Mouse (Mus musculus) heart, embryonic 16.5 days (tissue): ENCODE measurements at regions not wholly inside any gene's neighbourhood (a gene's known extent, or its start where the extent isn't known, plus 50 kb on each side); places are given as distances from the start of the nearest gene placed in this dataset.

ENCODE experiments used
- ATAC-seq: fragments of 200-750 bp; cut with Nextera tagmentation; replicated peaks from 2 replicates; pipeline ENCODE4 v1.8.0; 2017; ENCODE audit warnings: moderate number of reproducible peaks; ENCODE audit not compliant: insufficient read depth, low FRiP score; ENCODE audit errors: extremely low read depth
- H3K27ac ChIP-seq: fragments of 300-500 bp; sonication (generic); 2 replicates; pipeline ENCODE4 v1.5.1; 2014; ENCODE audit warnings: mild to moderate bottlenecking, low read length, control low read depth, moderate library complexity
- H3K27me3 ChIP-seq: fragments of 300-500 bp; sonication (generic); 2 replicates; pipeline ENCODE4 v1.6.1; 2014; ENCODE audit warnings: low read length, mixed read lengths; ENCODE audit not compliant: control insufficient read depth, insufficient read depth
- H3K36me3 ChIP-seq: fragments of 300-500 bp; sonication (generic); 2 replicates; pipeline ENCODE4 v1.6.1; 2014; ENCODE audit not compliant: control insufficient read depth, insufficient read depth
- H3K4me1 ChIP-seq: fragments of 300-500 bp; sonication (generic); 2 replicates; pipeline ENCODE4 v1.6.1; 2014; ENCODE audit warnings: low read length, mixed read lengths; ENCODE audit not compliant: control insufficient read depth, insufficient read depth
- H3K4me2 ChIP-seq: fragments of 300-500 bp; sonication (generic); 2 replicates; pipeline ENCODE4 v1.6.1; 2014; ENCODE audit warnings: low read depth, mild to moderate bottlenecking, control low read depth, low read length
- H3K4me3 ChIP-seq: fragments of 300-500 bp; sonication (generic); 2 replicates; pipeline ENCODE4 v1.5.1; 2014; ENCODE audit warnings: mild to moderate bottlenecking, control low read depth, low read length
- H3K9ac ChIP-seq: fragments of 300-500 bp; sonication (generic); 2 replicates; pipeline ENCODE4 v1.6.1; 2014; ENCODE audit warnings: low read length, control low read depth
- H3K9me3 ChIP-seq: fragments of 300-500 bp; sonication (generic); replicated peaks from 2 replicates; pipeline ENCODE4 v1.6.1; 2016; ENCODE audit warnings: low read length; ENCODE audit not compliant: control insufficient read depth
- WGBS: fragments of 180-500 bp; shearing (Covaris S2); extraction: QIAGEN DNeasy Blood & Tissue Kit; methylation state at CpG from one replicate; pipeline ENCODE4 v1.1.7; 2014; 5-methylcytosine and 5-hydroxymethylcytosine counted together

- H3K4me1 ChIP-seq: no peaks in the 10 kb centered on the region
- no peaks in the 10 kb centered on the region for H3K9me3 ChIP-seq
- ATAC-seq: no peak
- H3K27me3 ChIP-seq: no peaks in the 10 kb centered on the region
- H3K36me3 ChIP-seq: no peaks in the 10 kb centered on the region
- WGBS: 25% methylated on average over 5 of the region's 5 CpGs
- H3K4me2 ChIP-seq: no peak overlapping the region
- H3K9ac ChIP-seq: no peak overlapping the region
- H3K27ac ChIP-seq: no peak overlapping the region
- no peak overlapping the region for H3K4me3 ChIP-seq
Observed at GRCm38 (mm10) chrX:52668679-52669078, 54.9 kb upstream of the Gpc3 start.

DNA sequence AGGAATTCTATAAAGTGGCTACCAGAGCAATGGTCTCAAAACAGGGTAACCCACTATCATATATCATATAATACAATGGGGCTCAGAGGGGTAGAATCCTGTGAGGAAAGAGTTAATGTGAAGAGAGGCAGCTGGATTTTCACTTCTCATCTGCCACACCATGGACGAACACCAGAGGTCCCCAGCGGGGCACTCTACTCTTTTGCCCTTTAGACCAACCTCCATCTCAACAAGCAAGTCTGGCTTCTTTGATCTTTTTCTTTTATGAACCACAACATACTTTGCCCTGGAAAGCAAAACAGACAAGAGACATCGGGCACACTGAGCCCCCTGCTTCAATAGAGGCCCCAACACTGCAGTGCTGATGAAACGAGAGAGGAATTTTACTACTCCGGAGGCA is 65.3 kb upstream of the Gpc3 start:
- Histone ChIP-seq H3K9ac (no peak overlapping the region), H3K4me1 (no peaks in the 10 kb centered on the region), H3K36me3 (no peaks in the 10 kb centered on the region), H3K4me3 (no peak overlapping the region), H3K27ac (no peak overlapping the region), H3K4me2 (no peak overlapping the region), H3K9me3 (no peaks in the 10 kb centered on the region), H3K27me3 (no peaks in the 10 kb centered on the region)
- 18% methylated on average over 5 of the region's 5 CpGs for WGBS
- peak; percentile 14; the same call in 1 of the 2 replicates for ATAC-seq

- 34% methylated on average over 2 of the region's 2 CpGs for WGBS
- ATAC-seq: no peak
Observed at GRCm38 (mm10) chrX:52694392-52694791, 80.6 kb upstream of the Gpc3 start.

DNA sequence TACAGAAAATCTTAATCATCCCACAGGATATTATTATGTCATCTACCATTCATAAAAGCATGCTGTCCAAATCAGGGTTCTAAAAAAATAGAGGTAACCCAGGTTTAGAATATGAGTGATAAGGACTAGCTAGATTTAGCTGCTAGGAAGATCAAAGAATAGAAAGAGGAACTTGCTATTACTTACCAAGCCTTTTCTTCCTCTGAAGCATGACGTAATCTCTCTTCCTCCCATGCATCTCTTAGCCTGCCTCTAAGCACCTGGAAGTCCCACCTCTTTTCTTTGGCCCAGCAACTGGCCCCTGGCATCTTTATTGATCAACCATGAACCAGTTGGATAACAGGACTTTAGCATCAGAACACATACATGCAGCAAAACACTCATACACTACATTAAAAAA is 85.9 kb upstream of the Gpc3 start:
- Histone ChIP-seq H3K4me2 (no peak overlapping the region), H3K27ac (no peak overlapping the region), H3K36me3 (no peaks in the 10 kb centered on the region), H3K4me1 (no peaks in the 10 kb centered on the region), H3K27me3 (no peaks in the 10 kb centered on the region), H3K9ac (no peak overlapping the region), H3K9me3 (no peaks in the 10 kb centered on the region), H3K4me3 (no peak overlapping the region)
- no peak for ATAC-seq
- WGBS: 95% methylated on average over 1 of the region's 1 CpGs

More at GRCm38 (mm10) chrX:52694392-52694791, 80.6 kb upstream of the Gpc3 start:
- H3K27me3 ChIP-seq: no peaks in the 10 kb centered on the region
- no peaks in the 10 kb centered on the region for H3K36me3 ChIP-seq
- H3K9me3 ChIP-seq: no peaks in the 10 kb centered on the region
- no peak overlapping the region for H3K4me3 ChIP-seq
- H3K4me1 ChIP-seq: no peaks in the 10 kb centered on the region
- H3K27ac ChIP-seq: no peak overlapping the region
- no peak overlapping the region for H3K4me2 ChIP-seq
- H3K9ac ChIP-seq: no peak overlapping the region

DNA sequence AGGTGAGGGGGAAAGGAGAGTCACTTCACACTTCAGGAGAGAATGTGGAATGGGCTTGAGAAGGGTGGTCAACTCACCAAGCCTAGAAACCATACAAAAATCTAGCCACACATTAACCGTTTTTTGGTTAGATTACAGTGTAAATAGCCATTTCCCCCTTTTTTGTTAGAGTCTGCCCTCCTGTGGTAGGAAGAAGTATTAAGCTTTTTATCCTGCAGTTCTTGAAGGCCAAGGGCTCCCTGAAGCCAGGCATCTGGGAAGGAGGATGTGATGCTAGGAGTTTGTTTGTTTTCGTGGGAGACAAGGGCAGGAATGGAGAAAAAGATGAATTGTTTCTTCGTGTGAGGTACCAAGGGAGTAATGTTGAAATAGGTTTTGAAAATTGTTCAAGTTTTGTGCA is 73.5 kb upstream of the Ccdc160 start:
- no peak overlapping the region for H3K4me3 ChIP-seq
- H3K9me3 ChIP-seq: no peaks in the 10 kb centered on the region
- H3K27ac ChIP-seq: no peak overlapping the region
- no peak for ATAC-seq
- 26% methylated on average over 3 of the region's 3 CpGs for WGBS
- no peaks in the 10 kb centered on the region for H3K4me1 ChIP-seq
- no peak overlapping the region for H3K9ac ChIP-seq
- no peaks in the 10 kb centered on the region for H3K36me3 ChIP-seq
- H3K27me3 ChIP-seq: no peaks in the 10 kb centered on the region
- no peak overlapping the region for H3K4me2 ChIP-seq

DNA sequence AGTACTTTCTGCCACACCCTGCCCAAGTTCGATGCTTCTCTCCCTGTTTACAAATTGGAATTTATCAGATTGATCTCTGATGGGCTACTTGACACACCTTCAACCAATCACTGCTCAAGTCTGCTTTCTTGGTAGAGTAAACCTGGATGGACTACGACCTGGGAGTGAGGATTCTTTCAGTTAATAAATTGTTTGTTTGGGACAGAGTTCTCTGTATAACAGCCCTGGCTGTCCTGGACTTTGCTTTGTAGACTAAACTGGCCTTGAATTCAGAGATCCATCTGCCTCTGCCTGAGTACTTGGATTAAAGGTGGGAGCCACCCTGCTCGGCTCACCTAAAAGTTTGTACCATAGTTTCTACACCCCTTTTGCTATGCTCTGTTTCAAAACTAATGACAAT is 52.9 kb upstream of the Ccdc160 start:
- no peak for ATAC-seq
- no peak overlapping the region for H3K4me2 ChIP-seq
- no peaks in the 10 kb centered on the region for H3K36me3 ChIP-seq
- no peaks in the 10 kb centered on the region for H3K9me3 ChIP-seq
- no peak overlapping the region for H3K27ac ChIP-seq
- H3K4me3 ChIP-seq: no peak overlapping the region
- no peaks in the 10 kb centered on the region for H3K4me1 ChIP-seq
- 67% methylated on average over 3 of the region's 3 CpGs for WGBS
- H3K9ac ChIP-seq: no peak overlapping the region
- H3K27me3 ChIP-seq: no peaks in the 10 kb centered on the region
